Mouse (Mus musculus) brain, embryonic 14.5 days (tissue): ENCODE measurements at regions not wholly inside any gene's neighbourhood (a gene's known extent, or its start where the extent isn't known, plus 50 kb on each side); places are given as distances from the start of the nearest gene placed in this dataset.

Experiments used
- DNase-seq: peaks from one replicate; pipeline ENCODE4 v3.0.0-alpha.2; 2011; ENCODE audit warnings: low read depth
- CTCF ChIP-seq: fragments of 200-500 bp; IDR thresholded peaks from 2 replicates; pipeline ENCODE4 v1.5.1; 2012; ENCODE audit warnings: inconsistent platforms, mild to moderate bottlenecking, moderate library complexity, borderline replicate concordance; ENCODE audit not compliant: insufficient read depth, insufficient read length; ENCODE audit errors: extremely low read depth
- POLR2A ChIP-seq: fragments of 200-500 bp; IDR thresholded peaks from 2 replicates; pipeline ENCODE4 v1.6.1; 2012; ENCODE audit warnings: mild to moderate bottlenecking, inconsistent platforms, borderline replicate concordance; ENCODE audit not compliant: poor library complexity, insufficient read depth, insufficient read length, severe bottlenecking; ENCODE audit errors: extremely low read depth

- TF ChIP-seq CTCF (no peak), POLR2A (no peak)
- no peak for DNase-seq
These were observed 204.3 kb downstream of the Sec16b start for GRCm38 (mm10) chr1:157710870-157711269.

- TF ChIP-seq CTCF (no peak), POLR2A (no peak)
- no peak for DNase-seq
These were observed 206.0 kb downstream of the Sec16b start for GRCm38 (mm10) chr1:157712519-157712918.

GRCm38 (mm10) chr1:157713851-157714250 lies 207.3 kb downstream of the Sec16b start:
- no peak for TF ChIP-seq POLR2A
- TF ChIP-seq CTCF, result no peak
- no peak for DNase-seq

- TF ChIP-seq CTCF, result no peak
- no peak for DNase-seq
These were observed 209.1 kb downstream of the Sec16b start for GRCm38 (mm10) chr1:157715632-157716031.

GRCm38 (mm10) chr1:157717131-157717530 lies 210.6 kb downstream of the Sec16b start:
- DNase-seq, result no peak
- TF ChIP-seq CTCF, result no peak
- TF ChIP-seq POLR2A, result no peak

- no peak for TF ChIP-seq CTCF
- no peak for TF ChIP-seq POLR2A
- DNase-seq, result peak; percentile 73
These were observed 215.4 kb downstream of the Sec16b start for GRCm38 (mm10) chr1:157721946-157722345.

GRCm38 (mm10) chr1:157731124-157731523 lies 224.6 kb downstream of the Sec16b start:
- DNase-seq, result no peak
- TF ChIP-seq CTCF (no peak), POLR2A (no peak)

GRCm38 (mm10) chr1:157740725-157741665 lies 234.5 kb downstream of the Sec16b start:
- no peak for DNase-seq
- TF ChIP-seq POLR2A (no peak), CTCF (no peak)

GRCm38 (mm10) chr1:157745611-157746010 lies 239.1 kb downstream of the Sec16b start:
- DNase-seq, result peak; percentile 96
- TF ChIP-seq POLR2A (no peak), CTCF (peak; percentile 88)

- no peak for TF ChIP-seq POLR2A
- TF ChIP-seq CTCF, result no peak
- peak; percentile 85 for DNase-seq
These were observed 248.6 kb downstream of the Sec16b start for GRCm38 (mm10) chr1:157755015-157755649.

- DNase-seq, result peak; percentile 76
- TF ChIP-seq POLR2A, result no peak
- TF ChIP-seq CTCF, result no peak
These were observed 250.4 kb downstream of the Sec16b start for GRCm38 (mm10) chr1:157756977-157757376.

- no peak for DNase-seq
- TF ChIP-seq POLR2A, result no peak
- TF ChIP-seq CTCF, result peak; percentile 33; the same call in 1 of the 2 replicates
These were observed 251.8 kb downstream of the Sec16b start for GRCm38 (mm10) chr1:157758337-157758736.

- no peak for TF ChIP-seq POLR2A
- TF ChIP-seq CTCF, result no peak
- peak; percentile 48 for DNase-seq
These were observed 261.7 kb downstream of the Sec16b start for GRCm38 (mm10) chr1:157768201-157768600.
